Mouse (Mus musculus): ENCODE measurements around the gene Lrba. TPM values are rescaled to one million over a fixed set of nuclear protein-coding genes. Genes with fewer than 3 reads are reported as not detected.

Lrba gene
- polyA plus RNA-seq, 1 experiment from 2014 or later, result 6.4 TPM

DNA sequence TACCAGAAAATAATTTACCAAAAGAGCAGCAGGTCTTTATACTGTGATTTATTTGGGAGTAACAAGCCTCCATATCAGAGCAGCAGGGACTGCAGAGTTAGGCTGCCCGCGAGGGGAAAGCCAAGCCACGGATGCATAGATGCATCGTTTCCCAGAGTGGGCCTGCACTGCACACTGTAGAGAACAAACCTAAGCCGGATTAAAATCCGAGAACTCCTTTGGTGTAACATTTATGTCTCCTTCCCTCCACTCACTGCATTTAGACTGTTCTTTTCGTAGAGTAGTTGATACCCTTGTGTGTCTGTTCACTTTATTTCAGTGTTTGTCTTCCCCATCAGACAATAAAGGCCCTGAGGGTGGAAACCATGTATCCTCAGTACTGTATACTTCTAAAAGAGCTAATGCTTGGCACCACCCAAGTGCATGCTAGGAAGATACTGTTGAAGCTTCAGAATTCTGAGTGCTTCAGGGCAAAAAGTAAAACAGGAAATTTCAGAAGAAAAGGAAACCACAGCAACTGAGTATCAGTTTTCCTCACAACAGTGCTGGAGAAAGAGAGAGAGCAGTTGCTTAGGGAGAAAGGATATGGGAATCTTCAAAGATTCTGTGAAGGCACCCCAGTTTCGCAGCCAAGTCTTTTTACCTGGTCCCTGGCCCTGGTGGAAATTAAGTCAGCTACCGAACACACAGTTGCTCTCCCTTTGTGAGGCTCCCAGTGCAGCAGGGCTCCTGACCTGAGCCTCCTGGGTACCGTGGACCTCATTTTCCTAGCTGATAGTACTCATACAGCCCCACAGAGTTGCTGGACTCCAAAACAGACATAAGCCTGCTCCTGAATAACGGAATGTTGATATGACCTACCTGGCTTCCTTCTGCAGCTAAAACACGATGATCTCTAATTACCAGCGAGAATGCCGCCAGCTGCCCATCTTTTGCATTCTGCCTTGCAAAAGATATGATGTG, 530.4 kb downstream of the Lrba start:
- Histone ChIP-seq H3K27ac (peak overlapping the region; percentile 77), H3K9ac (0 out of 2 replicates have a peak overlapping the region, but pooled peaks have one; percentile 31)

DNA sequence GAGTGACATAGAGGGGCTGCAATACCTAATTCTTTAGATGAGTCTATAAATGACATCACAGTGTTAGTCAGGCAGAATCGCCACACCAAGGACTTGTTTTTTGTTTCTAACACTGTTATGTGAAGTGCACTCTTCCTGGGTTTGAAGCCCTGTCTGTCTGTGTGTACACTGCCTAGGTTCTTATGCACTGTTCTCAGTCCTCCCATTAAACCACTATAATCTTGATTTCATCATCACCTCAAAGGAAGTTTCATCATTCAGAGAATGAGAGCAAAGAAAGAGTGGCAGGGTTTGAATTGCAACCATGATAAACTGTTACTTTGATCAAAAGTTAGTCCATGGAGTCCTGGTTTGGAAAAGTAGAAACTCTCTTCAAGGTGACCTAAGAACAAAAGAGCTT, 532.1 kb downstream of the Lrba start:
- peaks cover 34% of the 10 kb centered on the region for H3K4me1 ChIP-seq
- ATAC-seq (ENCODE audit: low FRiP score, low read depth), result no peak
- 80% methylated on average over 1 of the region's 1 CpGs for WGBS
- H3K9ac ChIP-seq, result no peak overlapping the region
- H3K36me3 ChIP-seq, result no peaks in the 10 kb centered on the region
- H3K27me3 ChIP-seq, result no peaks in the 10 kb centered on the region
- H3K4me2 ChIP-seq (replicated peaks), result peak overlapping the region; percentile 25; the same call in 1 of the 2 replicates
- H3K4me3 ChIP-seq, result no peak overlapping the region
- H3K27ac ChIP-seq, result peak overlapping the region; percentile 61
- no peaks in the 10 kb centered on the region for H3K9me3 ChIP-seq

More for the DNA sequence above, 530.4 kb downstream of the Lrba start:
- 50% methylated on average over 14 of the region's 14 CpGs for WGBS
- H3K9me3 ChIP-seq, result no peaks in the 10 kb centered on the region
- H3K4me2 ChIP-seq (replicated peaks), result peak overlapping the region; percentile 41
- ATAC-seq (ENCODE audit: low FRiP score, low read depth), result no peak
- no peaks in the 10 kb centered on the region for H3K27me3 ChIP-seq
- H3K4me3 ChIP-seq, result no peak overlapping the region
- H3K36me3 ChIP-seq, result no peaks in the 10 kb centered on the region
- H3K4me1 ChIP-seq, result peaks cover 30% of the 10 kb centered on the region

DNA sequence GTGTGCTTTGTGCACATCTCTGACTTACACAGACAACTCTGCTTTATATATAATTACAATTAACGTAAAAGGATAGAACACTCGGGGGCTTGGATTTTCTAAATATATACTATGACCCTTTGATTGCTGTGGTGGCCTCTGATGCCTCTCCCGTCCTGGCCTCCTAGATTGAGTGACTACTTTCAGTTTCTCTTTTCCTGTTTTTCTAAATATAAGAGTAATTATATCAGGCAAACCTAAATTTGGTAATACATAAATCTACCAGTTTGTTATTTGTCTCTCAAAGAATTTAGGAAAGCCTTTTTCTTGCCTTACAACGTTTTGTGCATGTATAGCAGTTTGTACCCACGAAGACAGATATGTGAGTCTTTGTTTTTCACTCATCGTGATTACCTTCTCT, 534.2 kb downstream of the Lrba start:
- H3K27me3 ChIP-seq, result no peaks in the 10 kb centered on the region
- H3K4me3 ChIP-seq, result peak overlapping the region; percentile 15; the same call in 1 of the 2 replicates
- peaks cover 45% of the 10 kb centered on the region for H3K4me1 ChIP-seq
- peak overlapping the region; percentile 61; the same call in 1 of the 2 replicates for H3K27ac ChIP-seq
- H3K36me3 ChIP-seq, result no peaks in the 10 kb centered on the region
- no peaks in the 10 kb centered on the region for H3K9me3 ChIP-seq
- ATAC-seq (ENCODE audit: low FRiP score, low read depth), result no peak
- peak overlapping the region; percentile 52 for H3K4me2 ChIP-seq (replicated peaks)
- H3K9ac ChIP-seq, result no peak overlapping the region
- WGBS, result 58% methylated on average over 6 of the region's 6 CpGs

DNA sequence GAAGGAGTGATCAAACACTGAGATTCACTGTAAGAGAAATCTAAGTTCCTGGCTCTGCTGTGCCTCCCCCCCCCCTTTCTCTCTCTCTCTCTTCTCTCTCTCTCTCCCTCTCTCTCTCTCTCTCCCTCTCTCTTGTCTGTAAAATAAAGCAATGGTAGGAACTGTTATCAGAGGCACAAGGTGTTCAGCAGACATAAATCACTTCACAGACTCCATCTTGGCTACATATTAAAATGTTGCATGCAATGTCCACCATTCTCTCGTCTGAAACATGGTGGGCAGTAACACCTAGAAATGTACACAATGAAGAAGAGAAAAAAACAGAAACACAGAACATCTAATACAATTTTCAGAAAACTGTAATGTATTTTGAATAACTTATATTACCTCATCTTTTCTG, 534.9 kb downstream of the Lrba start:
- no peak for ATAC-seq (ENCODE audit: low FRiP score, low read depth)
- peaks cover 42% of the 10 kb centered on the region for H3K4me1 ChIP-seq
- peak overlapping the region; percentile 39; the same call in 1 of the 2 replicates for H3K9ac ChIP-seq
- no peaks in the 10 kb centered on the region for H3K36me3 ChIP-seq
- H3K9me3 ChIP-seq, result no peaks in the 10 kb centered on the region
- no peak overlapping the region for H3K4me3 ChIP-seq
- H3K27me3 ChIP-seq, result 0 out of 2 replicates have a peak, but pooled peaks cover 3% of the 10 kb centered on the region
- no peak overlapping the region; the same call in 1 of the 2 replicates for H3K27ac ChIP-seq
- peak overlapping the region; percentile 52 for H3K4me2 ChIP-seq (replicated peaks)
- WGBS, result 76% methylated on average over 1 of the region's 1 CpGs

DNA sequence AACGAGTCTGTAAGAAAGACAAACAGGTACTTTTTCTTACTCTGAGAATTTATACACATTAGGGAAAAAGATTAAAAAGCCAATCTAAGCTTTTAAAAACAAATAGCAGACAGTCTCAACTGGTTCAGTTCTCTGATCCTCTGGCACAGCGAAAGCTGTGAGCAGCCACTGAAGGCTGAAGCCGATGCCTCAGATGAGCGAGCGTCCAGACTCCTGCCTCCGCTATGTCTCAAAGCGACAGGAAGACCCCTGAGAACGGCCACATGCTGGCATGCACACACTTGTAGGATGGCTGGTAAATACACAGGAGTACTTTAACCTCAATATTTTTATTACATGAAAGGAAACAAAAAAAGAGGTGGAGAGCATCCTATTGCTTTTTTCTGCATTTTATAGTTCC, 535.4 kb downstream of the Lrba start:
- Histone ChIP-seq H3K4me1 (peaks cover 38% of the 10 kb centered on the region), H3K27me3 (0 out of 2 replicates have a peak, but pooled peaks cover 3% of the 10 kb centered on the region), H3K9ac (peak overlapping the region; percentile 60; the same call in 1 of the 2 replicates), H3K27ac (no peak overlapping the region), H3K4me3 (peak overlapping the region; percentile 14; the same call in 1 of the 2 replicates), H3K36me3 (no peaks in the 10 kb centered on the region), H3K4me2 (replicated peaks) (peak overlapping the region; percentile 51), H3K9me3 (no peaks in the 10 kb centered on the region)
- no peak for ATAC-seq (ENCODE audit: low FRiP score, low read depth)
- 35% methylated on average over 8 of the region's 8 CpGs for WGBS

DNA sequence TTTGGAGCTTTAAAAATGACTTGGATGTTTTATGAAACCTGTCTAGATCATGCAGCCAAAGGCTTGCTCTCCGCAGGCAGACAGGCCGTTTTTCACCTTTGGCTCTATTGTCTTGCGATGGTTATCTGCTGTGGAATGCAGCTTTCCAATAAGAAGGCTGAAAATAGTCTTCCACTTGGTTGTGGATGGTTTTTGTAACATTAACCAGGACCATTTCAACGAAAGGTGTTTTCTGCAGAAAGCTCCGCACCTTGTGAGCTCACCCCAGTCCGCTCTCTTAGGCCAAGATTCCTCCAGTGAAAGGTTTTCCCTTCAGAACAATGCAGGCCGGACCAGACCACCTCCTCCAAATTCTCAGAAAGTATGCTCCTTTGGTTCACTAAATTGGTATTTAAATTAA, 536.0 kb downstream of the Lrba start:
- Histone ChIP-seq H3K4me2 (replicated peaks) (peak overlapping the region; percentile 46), H3K4me1 (peaks cover 32% of the 10 kb centered on the region), H3K27me3 (0 out of 2 replicates have a peak, but pooled peaks cover 3% of the 10 kb centered on the region), H3K36me3 (no peaks in the 10 kb centered on the region), H3K4me3 (no peak overlapping the region), H3K9ac (no peak overlapping the region), H3K27ac (peak overlapping the region; percentile 77), H3K9me3 (no peaks in the 10 kb centered on the region)
- WGBS, result 42% methylated on average over 7 of the region's 7 CpGs
- no peak for ATAC-seq (ENCODE audit: low FRiP score, low read depth)

DNA sequence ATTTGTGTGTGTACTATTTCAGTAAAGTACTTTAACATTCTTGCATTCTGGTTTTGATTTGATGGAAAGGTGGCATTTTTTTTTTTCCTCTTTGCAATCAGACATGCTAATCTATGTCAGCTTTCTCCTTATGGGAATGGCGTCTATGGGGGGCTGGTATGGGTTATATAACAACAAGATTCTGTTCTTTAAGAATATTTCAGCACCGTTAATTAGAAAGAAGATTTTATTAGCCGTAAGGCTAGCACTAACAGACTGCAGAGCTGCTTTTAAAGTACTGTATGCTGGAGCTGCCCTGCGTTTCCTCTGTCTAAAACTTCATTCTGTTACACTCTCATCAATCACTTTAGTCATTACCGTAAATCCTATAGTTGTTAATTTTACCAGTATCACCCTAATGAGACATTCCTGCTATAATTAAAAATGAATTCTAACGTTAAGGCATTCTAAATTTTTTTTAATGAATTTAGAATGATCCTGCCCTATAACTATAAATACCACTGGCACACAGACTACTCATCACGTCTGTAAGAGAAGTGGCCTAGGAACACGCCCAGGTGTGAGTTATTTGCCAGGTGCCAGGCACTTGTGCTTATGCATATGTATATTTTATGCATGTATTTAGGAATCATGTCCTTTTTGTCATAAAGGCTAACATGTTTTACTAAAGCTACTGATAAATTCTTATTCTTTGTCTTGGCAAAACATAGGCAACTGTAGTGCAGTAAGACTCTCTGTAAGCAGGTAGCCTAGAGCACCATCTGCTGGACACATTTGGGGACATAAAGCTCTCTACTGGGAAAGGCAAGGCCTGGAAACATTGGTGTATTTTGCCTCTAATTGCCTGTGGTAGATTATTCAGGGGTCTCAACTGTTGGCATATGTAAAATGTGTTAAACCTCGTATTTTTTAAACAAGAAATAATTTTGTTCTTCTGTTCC, 536.9 kb downstream of the Lrba start:
- 22% methylated on average over 9 of the region's 9 CpGs for WGBS
- H3K9me3 ChIP-seq, result no peaks in the 10 kb centered on the region
- no peaks in the 10 kb centered on the region for H3K36me3 ChIP-seq
- H3K27me3 ChIP-seq, result 0 out of 2 replicates have a peak, but pooled peaks cover 3% of the 10 kb centered on the region
- peaks cover 30% of the 10 kb centered on the region for H3K4me1 ChIP-seq
- H3K27ac ChIP-seq, result peak overlapping the region; percentile 69
- no peak overlapping the region for H3K9ac ChIP-seq
- peak; percentile 81 for ATAC-seq (ENCODE audit: low FRiP score, low read depth)
- no peak overlapping the region for H3K4me3 ChIP-seq
- peak overlapping the region; percentile 21; the same call in 1 of the 2 replicates for H3K4me2 ChIP-seq (replicated peaks)

DNA sequence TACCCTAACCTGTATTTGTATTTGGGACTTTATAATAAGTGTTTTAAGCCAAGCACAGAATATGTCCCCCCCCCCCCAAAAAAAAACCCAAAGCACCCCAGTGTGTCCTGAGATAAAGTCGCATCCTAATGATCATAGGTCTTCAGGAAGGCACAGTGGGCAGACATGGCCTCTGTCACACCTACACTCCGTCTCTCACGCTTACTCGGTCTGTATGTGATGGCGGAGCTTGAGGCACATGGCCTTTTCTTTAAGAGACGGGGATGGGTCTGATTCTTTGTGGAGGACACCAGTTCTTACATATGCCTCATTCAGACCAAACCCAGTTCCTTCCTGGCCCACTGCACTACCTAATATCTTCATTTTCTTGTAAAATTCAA, 537.5 kb downstream of the Lrba start:
- WGBS, result 71% methylated on average over 6 of the region's 6 CpGs
- Histone ChIP-seq H3K4me3 (no peak overlapping the region), H3K9ac (no peak overlapping the region), H3K9me3 (no peaks in the 10 kb centered on the region), H3K4me1 (peaks cover 26% of the 10 kb centered on the region), H3K36me3 (no peaks in the 10 kb centered on the region), H3K27ac (peak overlapping the region; percentile 69), H3K27me3 (0 out of 2 replicates have a peak, but pooled peaks cover 3% of the 10 kb centered on the region), H3K4me2 (replicated peaks) (no peak overlapping the region)
- peak; percentile 12; the same call in 1 of the 2 replicates for ATAC-seq (ENCODE audit: low FRiP score, low read depth)

DNA sequence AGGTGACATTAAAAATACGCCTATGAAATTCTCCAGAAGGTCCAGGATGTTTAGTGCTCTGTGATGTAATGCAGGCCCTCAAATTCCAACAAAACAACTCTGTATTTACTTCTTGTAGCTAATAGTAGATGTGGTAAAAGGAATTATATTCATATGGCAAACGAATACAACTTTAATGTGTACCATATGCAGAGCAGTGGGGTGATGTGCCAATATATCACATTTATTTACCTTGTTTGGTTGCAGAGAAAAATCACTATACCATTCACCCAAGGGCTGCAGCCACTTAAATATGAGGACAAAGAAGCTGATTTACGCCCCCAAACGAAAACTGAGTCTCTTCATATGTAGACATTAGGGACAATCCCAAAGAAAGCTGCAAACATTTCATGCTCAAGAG, 538.0 kb downstream of the Lrba start:
- Histone ChIP-seq H3K9me3 (no peaks in the 10 kb centered on the region), H3K27me3 (0 out of 2 replicates have a peak, but pooled peaks cover 3% of the 10 kb centered on the region), H3K9ac (no peak overlapping the region), H3K4me1 (peaks cover 22% of the 10 kb centered on the region), H3K27ac (no peak overlapping the region), H3K36me3 (no peaks in the 10 kb centered on the region), H3K4me3 (no peak overlapping the region), H3K4me2 (replicated peaks) (no peak overlapping the region)
- ATAC-seq (ENCODE audit: low FRiP score, low read depth), result peak; percentile 10; the same call in 1 of the 2 replicates
- WGBS, result 46% methylated on average over 4 of the region's 4 CpGs

DNA sequence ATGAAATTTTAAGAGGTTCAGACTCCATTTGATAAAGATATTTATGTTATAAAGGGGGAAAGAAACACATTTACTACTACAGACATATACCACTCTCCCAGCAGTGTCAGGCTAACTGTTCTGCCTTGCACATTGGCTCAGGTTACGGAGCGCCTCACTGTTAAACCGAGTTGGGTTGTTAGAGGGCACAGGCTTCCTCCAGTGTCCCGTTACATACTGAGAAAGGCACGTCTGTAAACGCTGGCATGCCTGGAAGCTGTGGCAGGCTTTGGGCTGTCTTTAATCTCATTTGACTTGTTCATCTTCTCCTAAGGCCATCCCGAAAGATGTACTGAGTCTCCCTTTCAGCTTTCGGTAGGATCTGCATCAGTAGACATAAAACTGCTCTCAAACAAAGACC, 544.1 kb downstream of the Lrba start:
- 0 out of 2 replicates have a peak overlapping the region, but pooled peaks have one; percentile 14 for H3K9ac ChIP-seq
- peak; percentile 89; the same call in 1 of the 2 replicates for ATAC-seq (ENCODE audit: low FRiP score, low read depth)

DNA sequence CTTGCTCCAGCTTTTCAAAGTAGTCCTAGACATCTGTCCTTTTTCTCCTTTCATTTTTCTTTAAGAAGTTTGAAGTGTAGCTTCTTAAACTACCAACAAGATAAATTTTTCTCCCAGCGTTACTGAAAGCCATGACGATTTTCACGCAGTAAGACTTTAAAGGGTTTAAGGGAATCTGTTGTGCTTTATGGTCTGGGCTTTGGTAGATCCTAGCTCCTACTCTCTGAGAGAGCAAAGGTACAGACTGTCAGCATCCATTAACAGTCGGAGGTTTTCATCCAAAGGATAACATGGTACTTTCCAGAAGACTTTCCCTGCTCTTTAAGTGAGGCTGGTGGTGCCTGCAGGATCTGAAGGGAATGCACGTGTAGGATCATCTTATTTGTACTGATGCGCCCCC, 544.5 kb downstream of the Lrba start:
- 31% methylated on average over 6 of the region's 6 CpGs for WGBS
- no peak for ATAC-seq (ENCODE audit: low FRiP score, low read depth)
- Histone ChIP-seq H3K9me3 (no peaks in the 10 kb centered on the region), H3K9ac (no peak overlapping the region), H3K27me3 (0 out of 2 replicates have a peak, but pooled peaks cover 3% of the 10 kb centered on the region), H3K4me3 (no peak overlapping the region), H3K27ac (no peak overlapping the region), H3K4me1 (peaks cover 18% of the 10 kb centered on the region), H3K4me2 (replicated peaks) (peak overlapping the region; percentile 52), H3K36me3 (no peaks in the 10 kb centered on the region)

More for the DNA sequence above, 544.1 kb downstream of the Lrba start:
- peak overlapping the region; percentile 52 for H3K4me2 ChIP-seq (replicated peaks)
- 0 out of 2 replicates have a peak, but pooled peaks cover 3% of the 10 kb centered on the region for H3K27me3 ChIP-seq
- no peak overlapping the region for H3K4me3 ChIP-seq
- H3K9me3 ChIP-seq, result no peaks in the 10 kb centered on the region
- no peaks in the 10 kb centered on the region for H3K36me3 ChIP-seq
- H3K27ac ChIP-seq, result no peak overlapping the region
- WGBS, result 8% methylated on average over 8 of the region's 8 CpGs
- peaks cover 18% of the 10 kb centered on the region for H3K4me1 ChIP-seq
